Mouse (Mus musculus): ENCODE data around the gene Mcl1.

GRCm38 (mm10) chr3:95632648-95633588, 25.7 kb upstream of the Mcl1 start:
- no peak for TF ChIP-seq TAL1 (IDR thresholded peaks at IDR 0.05; ENCODE audit: low read length)
- TF ChIP-seq GATA1 (IDR thresholded peaks at IDR 0.05; ENCODE audit: low read length) = no peak
